Mouse (Mus musculus): ENCODE measurements around the gene Tomm40l.

Tomm40l gene

GRCm38 (mm10) chr1:171229750-171230149 lies 7.4 kb upstream of the Tomm40l start:
- DNase-seq (ENCODE audit: low spot score in 2 of 2), result no peak

- DNase-seq (ENCODE audit: low spot score in 2 of 2), result no peak
Observed at GRCm38 (mm10) chr1:171227879-171228278, 5.6 kb upstream of the Tomm40l start.

- DNase-seq (ENCODE audit: low spot score in 2 of 2), result no peak
Observed at GRCm38 (mm10) chr1:171226780-171227179, 4.5 kb upstream of the Tomm40l start.

GRCm38 (mm10) chr1:171224857-171225256 lies 2.5 kb upstream of the Tomm40l start, which contains the start of gene Apoa2:
TSS of gene Apoa2 (plus strand) at chr1:171225054.
- no peak for DNase-seq (ENCODE audit: low spot score in 2 of 2)

DNA sequence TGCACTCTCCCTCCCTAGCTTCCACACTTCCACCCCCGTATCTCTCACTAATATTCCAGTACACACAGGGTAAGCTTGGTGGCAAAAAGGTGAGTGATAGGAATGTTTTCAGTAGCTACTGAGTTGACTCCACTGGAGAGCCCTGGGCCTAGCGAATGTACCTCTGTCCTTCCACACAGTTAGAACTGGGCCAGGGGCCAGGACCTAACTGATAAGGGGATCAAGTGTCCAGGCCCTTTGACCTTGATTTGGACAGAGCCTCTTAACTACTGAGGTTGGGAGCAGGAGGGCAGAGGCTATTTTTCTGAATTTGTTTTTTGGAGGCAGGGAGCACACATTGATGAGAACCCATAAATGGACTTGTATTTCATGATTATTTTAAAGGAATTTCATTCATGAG lies 1.5 kb upstream of the Tomm40l start:
- no peak for DNase-seq (ENCODE audit: low spot score in 2 of 2)

DNA sequence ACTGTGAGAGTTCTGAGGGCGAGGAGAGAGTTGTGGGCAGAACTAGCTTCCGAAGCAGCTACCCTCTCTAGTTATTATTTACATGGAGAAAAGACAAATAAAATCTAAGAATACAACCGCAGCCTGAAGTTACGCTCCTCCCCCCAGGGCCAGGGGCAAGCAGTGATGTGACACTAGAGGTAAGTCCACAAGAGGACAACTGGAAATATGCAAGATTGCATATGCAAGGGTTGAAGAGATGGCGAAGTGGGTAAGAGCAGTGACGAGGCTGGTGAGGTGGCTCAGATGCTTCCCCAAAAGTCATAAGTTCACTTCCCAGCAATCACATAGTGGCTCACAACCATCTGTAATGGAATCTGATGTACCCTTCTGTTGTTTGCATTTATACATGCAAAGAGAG lies 854 bp upstream of the Tomm40l start:
- no peak for DNase-seq (ENCODE audit: low spot score in 2 of 2)

- DNase-seq (ENCODE audit: low spot score in 2 of 2), result peak in 1 of 2 experiments; percentile 71
Observed at GRCm38 (mm10) chr1:171221281-171222193, 777 bp downstream of the Tomm40l start.

DNA sequence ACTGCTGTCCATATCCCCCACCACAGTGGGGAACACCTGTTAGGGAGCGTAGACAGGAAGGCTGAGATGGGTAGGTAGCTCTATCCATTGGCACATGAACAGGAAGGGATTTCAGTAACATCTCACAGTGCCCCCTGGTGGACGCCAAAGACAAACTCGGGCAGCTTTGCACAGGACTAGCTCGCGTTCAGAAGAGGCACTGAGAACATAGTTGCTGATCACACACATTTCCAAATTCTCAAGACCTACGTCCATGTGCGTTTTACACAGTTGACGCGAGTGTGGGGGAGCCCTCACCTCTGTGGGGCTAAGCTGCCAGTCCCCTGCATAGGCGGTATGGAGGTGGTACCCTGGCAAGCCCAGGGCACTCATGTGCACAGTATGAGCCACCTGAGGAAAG lies 1.4 kb downstream of the Tomm40l start:
- DNase-seq (ENCODE audit: low spot score in 2 of 2), result peak; percentile 80 to 94

GRCm38 (mm10) chr1:171216241-171216955 lies 5.9 kb downstream of the Tomm40l start:
- no peak for DNase-seq (ENCODE audit: low spot score in 2 of 2)

DNA sequence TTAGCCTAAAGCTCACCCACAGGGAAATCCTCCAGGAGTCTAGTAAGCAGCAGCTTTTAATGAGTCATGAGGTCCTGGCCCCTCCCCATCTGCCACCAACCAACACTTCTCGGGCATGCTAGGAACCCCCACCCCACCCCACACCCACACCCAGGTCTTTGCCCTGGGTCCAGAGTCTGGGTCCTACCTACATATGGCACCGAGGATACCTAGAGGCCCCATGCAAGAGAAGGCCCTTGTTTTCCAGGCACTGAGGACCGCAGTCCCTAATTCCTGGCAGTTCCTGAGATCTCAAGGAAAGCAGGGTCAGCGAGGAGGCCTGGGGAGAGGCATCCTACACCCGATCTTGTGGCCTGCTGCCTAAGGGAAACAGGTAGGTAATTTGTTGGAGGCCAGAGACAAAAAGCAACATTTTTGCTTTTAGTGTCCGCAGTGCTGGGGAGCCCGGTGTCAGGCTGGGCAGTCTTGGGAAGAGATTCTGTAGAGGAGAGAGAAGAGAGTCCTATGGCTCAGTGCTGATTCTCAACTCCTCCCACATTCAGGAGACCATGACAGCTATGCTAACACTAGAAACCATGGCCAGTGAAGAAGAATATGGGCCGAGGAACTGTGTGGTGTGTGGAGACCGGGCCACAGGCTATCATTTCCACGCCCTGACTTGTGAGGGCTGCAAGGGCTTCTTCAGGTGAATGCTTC lies 8.4 kb downstream of the Tomm40l start, which contains the start of gene Nr1i3:
Gene Nr1i3 (plus strand): TSS at position 170 of the 696 bp plus-strand sequence.
- DNase-seq (ENCODE audit: low spot score in 2 of 2), result no peak

- no peak for DNase-seq (ENCODE audit: low spot score in 2 of 2)
Observed at GRCm38 (mm10) chr1:171212854-171213253, 9.5 kb downstream of the Tomm40l start.

- DNase-seq (ENCODE audit: low spot score in 2 of 2), result no peak
Observed at GRCm38 (mm10) chr1:171209409-171209808, 12.9 kb downstream of the Tomm40l start.

GRCm38 (mm10) chr1:171205704-171206493 lies 16.4 kb downstream of the Tomm40l start:
- no peak for DNase-seq (ENCODE audit: low spot score in 2 of 2)

- DNase-seq (ENCODE audit: low spot score in 2 of 2), result no peak
Observed at GRCm38 (mm10) chr1:171204249-171204644, 18.1 kb downstream of the Tomm40l start.

- no peak for DNase-seq (ENCODE audit: low spot score in 2 of 2)
Observed at GRCm38 (mm10) chr1:171203471-171204248, 18.7 kb downstream of the Tomm40l start.

- DNase-seq (ENCODE audit: low spot score in 2 of 2), result no peak
Observed at GRCm38 (mm10) chr1:171200769-171201168, 21.5 kb downstream of the Tomm40l start.

DNA sequence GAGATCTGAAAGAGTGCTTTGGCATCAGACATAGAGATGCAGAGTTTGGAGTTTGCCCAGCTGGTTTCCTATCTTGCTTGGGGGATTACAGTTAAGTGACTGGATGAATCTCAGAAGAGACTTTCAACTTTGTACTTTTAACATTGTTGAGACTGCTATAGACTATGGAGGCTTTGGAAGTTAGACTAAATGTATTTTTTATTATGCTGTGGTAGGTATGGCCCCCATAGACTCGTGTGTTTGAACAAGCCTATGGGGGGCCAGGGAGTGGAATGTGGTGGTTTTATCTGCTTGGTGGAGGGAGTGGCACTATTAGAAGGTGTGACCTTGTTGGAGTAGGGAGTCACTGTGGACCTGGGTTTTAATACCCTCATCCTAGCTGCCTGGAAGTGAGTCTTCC lies 22.8 kb downstream of the Tomm40l start:
- DNase-seq (ENCODE audit: low spot score in 2 of 2), result no peak

DNA sequence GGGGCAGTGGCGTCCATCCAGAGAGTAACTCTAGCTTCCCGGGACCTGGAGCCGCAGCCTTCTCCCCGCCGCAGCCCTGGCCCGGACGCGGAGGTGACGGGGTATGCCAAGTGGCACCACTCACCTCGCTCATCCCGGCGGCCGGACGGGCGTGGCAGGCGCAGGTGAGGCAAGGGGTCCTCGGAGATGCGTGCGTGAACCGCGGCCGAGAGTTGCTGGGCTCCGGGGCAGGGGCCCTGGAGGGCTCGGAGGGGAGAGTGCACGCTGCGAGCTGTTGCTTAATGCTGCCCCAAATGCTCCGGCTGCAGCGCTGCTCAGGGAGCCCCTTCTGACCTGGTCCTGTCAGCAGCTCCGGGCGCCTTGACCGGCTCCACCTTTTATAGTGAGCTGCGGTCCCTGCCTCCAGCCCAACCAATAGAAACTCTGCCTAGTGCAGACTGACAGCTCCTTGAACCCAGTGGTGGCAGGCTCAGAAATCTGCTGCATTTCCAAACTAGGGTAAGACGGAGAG lies 26.4 kb downstream of the Tomm40l start, which contains the start of gene Pcp4l1:
Gene Pcp4l1 (minus strand): TSS at position 382 of the 511 bp plus-strand sequence.
- no peak for DNase-seq (ENCODE audit: low spot score in 2 of 2)

- no peak for DNase-seq (ENCODE audit: low spot score in 2 of 2)
Observed at GRCm38 (mm10) chr1:171195046-171195822, 27.1 kb downstream of the Tomm40l start.

All from spleen, postnatal 4 days (tissue).